9 mouse cellular contexts compared by ENCODE assay signal in genomic region chr13:52818760-52819159, GRCm38 (mm10).
DNase-seq lines count a peak whose midpoint lies in the region; ATAC-seq and TF ChIP-seq lines count a peak whose summit lies in the region.
"Had no signal": no experiment of that assay in that cellular context is flagged by ENCODE, and none has a peak within 500 bp of the region (broad histone marks: within the 10 kb centered on the region; RNA-seq: fewer than 3 reads in every experiment).

No protein-coding gene starts in this region.

- 37% methylated on average over 3 of the region's 3 CpGs for WGBS in forebrain, embryonic 10.5 days
- 48% methylated on average over 3 of the region's 3 CpGs for WGBS in forebrain, embryonic 14.5 days
- WGBS in cerebellum, adult 2 months = 12% methylated on average over 3 of the region's 3 CpGs
- WGBS in kidney, adult 2 months = 23% methylated on average over 3 of the region's 3 CpGs
- WGBS in lung, embryonic 15.5 days = 24% methylated on average over 3 of the region's 3 CpGs

- no peak for DNase-seq in forebrain, embryonic 10.5 days (ENCODE audit: extremely low spot score, low spot score)
- no peak for DNase-seq in forebrain, embryonic 14.5 days (ENCODE audit: low spot score)
- DNase-seq in cerebellum, adult 2 months = peak; percentile 80 to 93
- peak; percentile 42 to 66 for DNase-seq in gastrocnemius, postnatal 36 days
- DNase-seq in kidney, adult 2 months = peak; percentile 60
- no peak for DNase-seq in B cell, adult 2 months
- no peak for DNase-seq in right cerebral cortex, postnatal 25 days

- H3K4me1 ChIP-seq in forebrain, embryonic 10.5 days = peaks cover 43% of the 10 kb centered on the region
- peaks cover 17% of the 10 kb centered on the region for H3K4me1 ChIP-seq in forebrain, embryonic 14.5 days (ENCODE audit: control insufficient read depth, insufficient read depth, low read length)
- H3K4me1 ChIP-seq in cerebellum, adult 2 months (ENCODE audit: control insufficient read depth, insufficient read depth, low read length) = peaks cover 26% of the 10 kb centered on the region
- peaks cover 10% of the 10 kb centered on the region for H3K4me1 ChIP-seq in kidney, adult 2 months (ENCODE audit: control insufficient read depth, insufficient read depth, low read length)
- peaks cover 54% of the 10 kb centered on the region for H3K4me1 ChIP-seq in lung, embryonic 15.5 days

- TF ChIP-seq POLR2A in cerebellum, adult 2 months (IDR thresholded peaks at IDR 0.05; ENCODE audit: borderline replicate concordance, insufficient read depth, low read length) = no peak
- no peak for TF ChIP-seq POLR2A in kidney, adult 2 months (IDR thresholded peaks at IDR 0.05; ENCODE audit: low read depth, low read length)

- ATAC-seq in forebrain, embryonic 14.5 days = no peak
- no peak for ATAC-seq in lung, embryonic 15.5 days (ENCODE audit: borderline replicate concordance, extremely low read depth, low FRiP score, low TSS enrichment)

- no peak overlapping the region for H3K4me3 ChIP-seq in forebrain, embryonic 10.5 days
- H3K4me3 ChIP-seq in forebrain, embryonic 14.5 days (ENCODE audit: low read depth, low read length) = no peak overlapping the region
- no peak overlapping the region for H3K4me3 ChIP-seq in cerebellum, adult 2 months (replicated peaks; ENCODE audit: insufficient read depth, low read depth, low read length)
- H3K4me3 ChIP-seq in kidney, adult 2 months (ENCODE audit: insufficient read depth, low read depth, low read length) = no peak overlapping the region
- H3K4me3 ChIP-seq in lung, embryonic 15.5 days = no peak overlapping the region
- H3K4me3 ChIP-seq: erythroblast, embryonic 14.5 days had no signal

- H3K36me3 ChIP-seq in forebrain, embryonic 10.5 days (replicated peaks) = no peaks in the 10 kb centered on the region
- no peaks in the 10 kb centered on the region for H3K36me3 ChIP-seq in forebrain, embryonic 14.5 days (ENCODE audit: control insufficient read depth, insufficient read depth, low read length)
- H3K36me3 ChIP-seq in kidney, adult 2 months (ENCODE audit: control insufficient read depth, insufficient read depth, low read length) = no peaks in the 10 kb centered on the region
- H3K36me3 ChIP-seq in lung, embryonic 15.5 days = no peaks in the 10 kb centered on the region

- H3K9me3 ChIP-seq in forebrain, embryonic 10.5 days = no peaks in the 10 kb centered on the region
- H3K9me3 ChIP-seq in forebrain, embryonic 14.5 days (replicated peaks; ENCODE audit: control insufficient read depth, low read length) = no peaks in the 10 kb centered on the region
- H3K9me3 ChIP-seq in lung, embryonic 15.5 days = no peaks in the 10 kb centered on the region

- peaks cover 29% of the 10 kb centered on the region for H3K27me3 ChIP-seq in forebrain, embryonic 10.5 days (ENCODE audit: poor library complexity, severe bottlenecking)
- H3K27me3 ChIP-seq in forebrain, embryonic 14.5 days (replicated peaks; ENCODE audit: control insufficient read depth, insufficient read depth, low read length) = no peaks in the 10 kb centered on the region
- no peaks in the 10 kb centered on the region for H3K27me3 ChIP-seq in cerebellum, adult 2 months (ENCODE audit: control insufficient read depth, insufficient read depth, low read length)
- H3K27me3 ChIP-seq in kidney, adult 2 months (replicated peaks; ENCODE audit: control insufficient read depth, insufficient read depth, low read length) = no peaks in the 10 kb centered on the region
- H3K27me3 ChIP-seq in lung, embryonic 15.5 days = no peaks in the 10 kb centered on the region

- intact Hi-C loops in gastrocnemius, postnatal 36 days (cut with DNase I) = loop anchor here (5.0 to 10.0 kb wide), 2 partner anchors 104 to 159 kb away; no protein-coding TSS in a partner anchor

- no peak overlapping the region for H3K4me2 ChIP-seq in forebrain, embryonic 14.5 days (ENCODE audit: low read length)
- H3K4me2 ChIP-seq in lung, embryonic 15.5 days = no peak overlapping the region

- no peak for TF ChIP-seq CTCF in cerebellum, adult 2 months (IDR thresholded peaks at IDR 0.05; ENCODE audit: borderline replicate concordance, insufficient read depth, low read depth, low read length)
- no peak for TF ChIP-seq CTCF in kidney, adult 2 months (conservative IDR thresholded peaks at IDR 0.05; ENCODE audit: insufficient read depth, insufficient read length, low read depth, low read length)

- no peak overlapping the region for H3K9ac ChIP-seq in forebrain, embryonic 14.5 days (ENCODE audit: low read length)
- no peak overlapping the region for H3K9ac ChIP-seq in lung, embryonic 15.5 days

- H3K27ac ChIP-seq in forebrain, embryonic 10.5 days = peak overlapping the region; percentile 53; the same call in 1 of the 2 replicates
- H3K27ac ChIP-seq in forebrain, embryonic 14.5 days (ENCODE audit: low read depth, low read length) = no peak overlapping the region
- H3K27ac ChIP-seq in cerebellum, adult 2 months (ENCODE audit: insufficient read depth, low read length) = 0 out of 2 replicates have a peak overlapping the region, but pooled peaks have one; percentile 8
- no peak overlapping the region for H3K27ac ChIP-seq in kidney, adult 2 months (ENCODE audit: insufficient read depth, low read depth, low read length)
- H3K27ac ChIP-seq in lung, embryonic 15.5 days = peak overlapping the region; percentile 79

Comparison
In these comparisons a context has a peak if more than half of its experiments do, and no peak if none do; other contexts are left out.
1. H3K27ac ChIP-seq: peak in forebrain, embryonic 10.5 days (single experiment), cerebellum, adult 2 months (single experiment) and lung, embryonic 15.5 days (single experiment); none in forebrain, embryonic 14.5 days (single experiment) and kidney, adult 2 months (single experiment).
2. DNase-seq: peak in cerebellum, adult 2 months (2 of 2), gastrocnemius, postnatal 36 days (2 of 2) and kidney, adult 2 months (single experiment); none in forebrain, embryonic 10.5 days (single experiment), forebrain, embryonic 14.5 days (single experiment), B cell, adult 2 months (0 of 2) and right cerebral cortex, postnatal 25 days (single experiment).